Mouse (Mus musculus) myocyte (in vitro differentiated cells): Measurements from ENCODE around the gene Comt. TPM values are rescaled to one million over a fixed set of nuclear protein-coding genes. Genes with fewer than 3 reads are reported as not detected.

Experiments used
- H3K27me3 ChIP-seq: one replicate; pipeline ENCODE4 v1.6.1; 2011; ENCODE audit not compliant: control insufficient read depth, insufficient read depth, insufficient read length
- H3K36me3 ChIP-seq: one replicate; pipeline ENCODE4 v1.6.1; 2011; ENCODE audit not compliant: control insufficient read depth, insufficient read depth
- H3K4me2 ChIP-seq: one replicate; pipeline ENCODE4 v1.6.1; 2011; ENCODE audit warnings: low read depth, control low read depth
- H3K4me3 ChIP-seq: one replicate; pipeline ENCODE4 v1.5.1; 2011; ENCODE audit warnings: mild to moderate bottlenecking, control low read depth, moderate library complexity
- H3K79me2 ChIP-seq: one replicate; pipeline ENCODE4 v1.6.1; 2011; ENCODE audit not compliant: control insufficient read depth, insufficient read depth
- H3ac ChIP-seq: one replicate; pipeline ENCODE4 v1.6.1; 2011; ENCODE audit not compliant: control insufficient read depth, insufficient read length
- CEBPB ChIP-seq: IDR thresholded peaks from 2 replicates; pipeline ENCODE4 v1.6.1; 2011; ENCODE audit warnings: mild to moderate bottlenecking, moderate library complexity; ENCODE audit not compliant: poor library complexity, insufficient read depth, severe bottlenecking
- E2F4 ChIP-seq: IDR thresholded peaks from one replicate; pipeline ENCODE4 v1.6.1; 2011; ENCODE audit warnings: mild to moderate bottlenecking, control low read depth, moderate library complexity; ENCODE audit not compliant: insufficient read depth
- MAX ChIP-seq: IDR thresholded peaks from one replicate; pipeline ENCODE4 v1.6.1; 2011; ENCODE audit warnings: low read depth, mild to moderate bottlenecking, control low read depth
- MYOD1 ChIP-seq, 3 experiments: IDR thresholded peaks; one replicate each; pipeline ENCODE4 v1.6.1; 2011; ENCODE audit warnings: control low read depth in 2 of 3, low read depth in 2 of 3, mild to moderate bottlenecking in 2 of 3, moderate library complexity in 1 of 3; ENCODE audit not compliant: insufficient read length in 2 of 3, control insufficient read depth in 1 of 3
- MYOG ChIP-seq, 3 experiments: IDR thresholded peaks; one replicate each; pipeline ENCODE4 v1.6.1; 2011; ENCODE audit warnings: control low read depth in 2 of 3, low read depth in 2 of 3, mild to moderate bottlenecking in 2 of 3; ENCODE audit not compliant: insufficient read length in 2 of 3, control insufficient read depth in 1 of 3, insufficient read depth in 1 of 3
- POLR2A ChIP-seq: IDR thresholded peaks from one replicate; pipeline ENCODE4 v1.6.1; 2011; ENCODE audit warnings: low read depth, mild to moderate bottlenecking, control low read depth, moderate library complexity; ENCODE audit not compliant: insufficient read length
- POLR2AphosphoS2 ChIP-seq: IDR thresholded peaks from one replicate; pipeline ENCODE4 v1.6.1; 2011; ENCODE audit warnings: low read depth, control low read depth; ENCODE audit not compliant: insufficient read length
- REST ChIP-seq: IDR thresholded peaks from one replicate; pipeline ENCODE4 v1.6.1; 2011; ENCODE audit warnings: mild to moderate bottlenecking, control low read depth, moderate library complexity; ENCODE audit not compliant: insufficient read depth, insufficient read length
- SRF ChIP-seq: IDR thresholded peaks from one replicate; pipeline ENCODE4 v1.6.1; 2011; ENCODE audit warnings: low read depth; ENCODE audit not compliant: control insufficient read depth, insufficient read length
- TCF12 ChIP-seq: IDR thresholded peaks from one replicate; pipeline ENCODE4 v1.6.1; 2011; ENCODE audit warnings: mild to moderate bottlenecking, control low read depth; ENCODE audit not compliant: poor library complexity, insufficient read depth, severe bottlenecking
- TCF3 ChIP-seq: IDR thresholded peaks from one replicate; pipeline ENCODE4 v1.6.1; 2011; ENCODE audit warnings: low read depth, control low read depth; ENCODE audit not compliant: insufficient read length
- USF1 ChIP-seq: IDR thresholded peaks from one replicate; pipeline ENCODE4 v1.6.1; 2011; ENCODE audit warnings: low read depth, mild to moderate bottlenecking, control low read depth, moderate library complexity
- polyA plus RNA-seq: library from polyadenylated mRNA; unstranded; fragments of >200 nt; fragmentation: generic; extraction: Trizol; gene quantifications from one replicate; pipeline ENCODE4 v1.2.1, GENCODE M21; 2012; ENCODE audit warnings: missing spikeins

Comt gene
- polyA plus RNA-seq, 1 experiment = 93.6 TPM

DNA sequence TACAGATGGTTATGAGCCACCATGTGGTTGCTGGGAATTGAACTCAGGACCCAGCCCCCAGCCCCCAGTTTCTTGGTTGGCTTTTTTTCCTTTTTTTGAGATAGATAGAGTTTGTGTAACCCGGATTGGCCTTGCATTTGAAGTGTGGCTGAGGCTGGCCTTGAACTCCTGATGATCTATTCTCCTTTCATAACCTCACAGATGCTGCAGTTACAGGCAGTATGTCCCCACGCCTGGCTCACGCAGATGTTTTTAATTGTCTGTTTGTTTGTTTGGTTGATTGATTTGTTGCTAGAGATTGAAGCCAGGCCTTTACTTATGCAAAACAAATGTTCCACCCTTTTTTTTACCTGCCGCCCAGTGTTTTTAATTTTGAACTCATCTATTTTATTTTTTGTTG lies 59.8 kb downstream of the Comt start:
- H3K36me3 ChIP-seq = no peaks in the 10 kb centered on the region
- TF ChIP-seq POLR2A = no peak
- TF ChIP-seq SRF = no peak
- TF ChIP-seq MYOD1 (IDR thresholded peaks at IDR 0.05; ENCODE audit: control insufficient read depth in 1 of 3, insufficient read length in 2 of 3, low read depth in 2 of 3) = no peak
- H3K79me2 ChIP-seq = no peaks in the 10 kb centered on the region
- H3K4me2 ChIP-seq = no peak overlapping the region
- no peak overlapping the region for H3K4me3 ChIP-seq
- H3ac ChIP-seq = no peak overlapping the region
- no peaks in the 10 kb centered on the region for H3K27me3 ChIP-seq

GRCm38 (mm10) chr16:18362948-18363347 lies 63.7 kb downstream of the Comt start:
- no peaks in the 10 kb centered on the region for H3K27me3 ChIP-seq
- TF ChIP-seq SRF = no peak
- TF ChIP-seq CEBPB = no peak
- TF ChIP-seq MAX = no peak
- no peak overlapping the region for H3ac ChIP-seq
- no peaks in the 10 kb centered on the region for H3K79me2 ChIP-seq
- no peaks in the 10 kb centered on the region for H3K36me3 ChIP-seq
- no peak overlapping the region for H3K4me2 ChIP-seq
- H3K4me3 ChIP-seq = no peak overlapping the region

DNA sequence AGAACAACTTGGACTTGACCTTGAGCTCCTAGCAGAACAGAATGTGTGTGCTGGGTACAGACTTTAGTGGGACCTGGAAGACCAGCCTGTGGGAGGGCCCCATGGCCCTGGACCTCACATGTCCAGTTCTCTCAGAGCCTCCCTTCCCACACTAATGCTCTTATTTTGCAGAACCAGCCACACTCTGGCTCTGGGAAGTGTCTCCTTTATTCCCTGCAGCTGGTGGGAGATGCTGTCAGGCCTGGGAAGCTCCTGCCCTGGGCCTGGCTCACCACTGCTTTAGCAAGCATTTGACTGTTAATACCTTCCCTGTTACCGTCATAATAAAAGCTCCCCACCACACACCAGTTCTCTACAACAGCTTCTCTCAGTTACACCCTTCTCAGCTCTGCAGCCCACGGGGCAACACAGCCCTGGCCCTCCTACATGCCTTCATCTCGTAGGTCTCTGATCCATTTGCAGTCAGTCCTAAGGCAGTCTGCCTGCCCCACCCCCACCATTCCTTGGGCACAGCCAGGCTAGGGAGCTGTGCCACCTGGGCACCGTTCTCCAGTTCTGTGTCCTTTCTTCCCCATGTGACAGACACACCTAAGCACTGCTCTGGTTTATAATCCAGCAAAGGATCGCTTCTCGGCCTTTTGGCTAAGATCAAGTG lies 66.4 kb downstream of the Comt start:
- TF ChIP-seq CEBPB = no peak
- TF ChIP-seq TCF3 = no peak
- TF ChIP-seq TCF12 = no peak
- no peak for TF ChIP-seq USF1
- no peak for TF ChIP-seq SRF
- TF ChIP-seq E2F4 = no peak
- TF ChIP-seq POLR2AphosphoS2 = no peak
- Histone ChIP-seq H3K4me3 (no peak overlapping the region), H3K4me2 (no peak overlapping the region)

GRCm38 (mm10) chr16:18357977-18358376 lies 68.7 kb downstream of the Comt start:
- TF ChIP-seq REST = no peak
- TF ChIP-seq POLR2A = no peak
- TF ChIP-seq MYOG (IDR thresholded peaks at IDR 0.05; ENCODE audit: control insufficient read depth in 1 of 3, insufficient read depth in 1 of 3, insufficient read length in 2 of 3, low read depth in 2 of 3) = no peak
- no peak for TF ChIP-seq E2F4
- TF ChIP-seq TCF3 = no peak
- H3K79me2 ChIP-seq = no peaks in the 10 kb centered on the region
- H3K4me2 ChIP-seq = no peak overlapping the region
- no peak overlapping the region for H3K4me3 ChIP-seq
- H3K27me3 ChIP-seq = no peaks in the 10 kb centered on the region
- no peak overlapping the region for H3ac ChIP-seq
- no peaks in the 10 kb centered on the region for H3K36me3 ChIP-seq

More for the DNA sequence above, 66.4 kb downstream of the Comt start:
- Histone ChIP-seq H3ac (no peak overlapping the region), H3K79me2 (no peaks in the 10 kb centered on the region), H3K27me3 (no peaks in the 10 kb centered on the region), H3K36me3 (no peaks in the 10 kb centered on the region)

- Histone ChIP-seq H3K27me3 (no peaks in the 10 kb centered on the region), H3ac (no peak overlapping the region), H3K36me3 (no peaks in the 10 kb centered on the region), H3K4me3 (no peak overlapping the region), H3K4me2 (no peak overlapping the region), H3K79me2 (no peaks in the 10 kb centered on the region)
- TF ChIP-seq MYOD1 (IDR thresholded peaks at IDR 0.05; ENCODE audit: control insufficient read depth in 1 of 3, insufficient read length in 2 of 3, low read depth in 2 of 3) = no peak
These were observed 69.7 kb downstream of the Comt start for GRCm38 (mm10) chr16:18356961-18357360.

Other genes starting within 250 kb of the Comt start
- not detected for gene Ccdc188, start 209.0 kb downstream of the Comt start, polyA plus RNA-seq
- gene Zdhhc8, start 191.7 kb downstream of the Comt start, polyA plus RNA-seq = 26.1 TPM
- 47.8 TPM for gene Trmt2a, start 178.2 kb downstream of the Comt start, polyA plus RNA-seq
- gene Ranbp1, start 178.1 kb downstream of the Comt start, polyA plus RNA-seq = 150 TPM
- 0.08 TPM for gene Gm49776, start 168.5 kb downstream of the Comt start, polyA plus RNA-seq
- gene Dgcr8, start 137.6 kb downstream of the Comt start, polyA plus RNA-seq = 11.9 TPM
- 22.2 TPM for gene Tango2, start 78.7 kb downstream of the Comt start, polyA plus RNA-seq
- gene Arvcf, start 78.7 kb downstream of the Comt start, polyA plus RNA-seq = 7.6 TPM
- 21.3 TPM for gene Txnrd2, start 468 bp downstream of the Comt start, polyA plus RNA-seq
- 6.6 TPM for gene Gnb1l, start 71.9 kb upstream of the Comt start, polyA plus RNA-seq
- 2.7 TPM for gene Rtl10, start 72.0 kb upstream of the Comt start, polyA plus RNA-seq
- 16.9 TPM for gene Tbx1, start 163.8 kb upstream of the Comt start, polyA plus RNA-seq
- gene Gp1bb, start 195.6 kb upstream of the Comt start, polyA plus RNA-seq = 9.4 TPM
- 11.4 TPM for gene Gm49601, start 199.6 kb upstream of the Comt start, polyA plus RNA-seq
- gene Sept5, start 203.1 kb upstream of the Comt start, polyA plus RNA-seq = 112 TPM